Mouse (Mus musculus) erythroid progenitor cell, adult 5-6 weeks (primary cell): ENCODE data around the gene Acsf2. TPM values are rescaled to one million over a fixed set of nuclear protein-coding genes. Genes with fewer than 3 reads are reported as not detected.
"Not testable (repeated sequence)": the region's sequence is repeated elsewhere in the genome, so short reads cannot be mapped to it uniquely, and the experiment has no call there.

ENCODE experiments used
- ATAC-seq: replicated peaks from 2 replicates; pipeline ENCODE4 v1.8.0; 2016; ENCODE audit warnings: moderate number of reproducible peaks, mild to moderate bottlenecking, moderate TSS enrichment, inconsistent platforms; ENCODE audit not compliant: poor library complexity, low FRiP score, severe bottlenecking
- total RNA-seq, 2 experiments: library from RNA; stranded (forward) in 1 of 2; stranded (reverse) in 1 of 2; fragments of 150-400 nt in 1 of 2; fragments of 186-747, 209-891 nt in 1 of 2; gene quantifications; 2 replicates each; pipeline versions ENCODE4 v1.2.3 to v1.2.4; 2015 to 2017; ENCODE audit warnings: low replicate concordance in 2 of 2

The Acsf2 gene
- 4.2 and 9.7 TPM in 2 replicates for total RNA-seq (2015; ENCODE audit: low replicate concordance)
- 2.3 and 2.5 TPM in 2 replicates for total RNA-seq (2017; ENCODE audit: low replicate concordance)

- ATAC-seq, result no peak
Observed at GRCm38 (mm10) chr11:94601321-94602281, at the start of gene Acsf2. Acsf2 (minus strand) TSS chr11:94601871.

GRCm38 (mm10) chr11:94651241-94651640, 49.6 kb upstream of the Acsf2 start:
- not testable (repeated sequence) for ATAC-seq

- no peak for ATAC-seq
Observed at GRCm38 (mm10) chr11:94646457-94646856, 44.8 kb upstream of the Acsf2 start.

GRCm38 (mm10) chr11:94644461-94645219, 43.0 kb upstream of the Acsf2 start:
- no peak for ATAC-seq

GRCm38 (mm10) chr11:94634431-94634830, 32.8 kb upstream of the Acsf2 start:
- no peak for ATAC-seq

GRCm38 (mm10) chr11:94632988-94633387, 31.3 kb upstream of the Acsf2 start:
- no peak for ATAC-seq

- no peak for ATAC-seq
Observed at GRCm38 (mm10) chr11:94631969-94632368, 30.3 kb upstream of the Acsf2 start.

GRCm38 (mm10) chr11:94630199-94631011, 28.7 kb upstream of the Acsf2 start:
- ATAC-seq, result peak; percentile 62

- peak; percentile 46; the same call in 1 of the 2 replicates for ATAC-seq
Observed at GRCm38 (mm10) chr11:94629884-94630198, 28.2 kb upstream of the Acsf2 start.

- ATAC-seq, result peak; percentile 98
Observed at GRCm38 (mm10) chr11:94629199-94629883, 27.7 kb upstream of the Acsf2 start, which contains the start of gene Lrrc59. Lrrc59 (plus strand) TSS chr11:94629767.

- ATAC-seq, result no peak
Observed at GRCm38 (mm10) chr11:94622162-94622561, 20.5 kb upstream of the Acsf2 start.

GRCm38 (mm10) chr11:94621458-94621852, 19.8 kb upstream of the Acsf2 start:
- ATAC-seq, result no peak

- ATAC-seq, result no peak
Observed at GRCm38 (mm10) chr11:94620766-94621457, 19.2 kb upstream of the Acsf2 start.

- no peak for ATAC-seq
Observed at GRCm38 (mm10) chr11:94617646-94618045, 16.0 kb upstream of the Acsf2 start.

GRCm38 (mm10) chr11:94615494-94615893, 13.8 kb upstream of the Acsf2 start:
- no peak for ATAC-seq

GRCm38 (mm10) chr11:94614603-94615002, 12.9 kb upstream of the Acsf2 start:
- ATAC-seq, result no peak

- ATAC-seq, result no peak
Observed at GRCm38 (mm10) chr11:94610744-94611740, 9.4 kb upstream of the Acsf2 start.
